27 mouse cellular contexts compared by ENCODE assay signal in the genomic region with DNA sequence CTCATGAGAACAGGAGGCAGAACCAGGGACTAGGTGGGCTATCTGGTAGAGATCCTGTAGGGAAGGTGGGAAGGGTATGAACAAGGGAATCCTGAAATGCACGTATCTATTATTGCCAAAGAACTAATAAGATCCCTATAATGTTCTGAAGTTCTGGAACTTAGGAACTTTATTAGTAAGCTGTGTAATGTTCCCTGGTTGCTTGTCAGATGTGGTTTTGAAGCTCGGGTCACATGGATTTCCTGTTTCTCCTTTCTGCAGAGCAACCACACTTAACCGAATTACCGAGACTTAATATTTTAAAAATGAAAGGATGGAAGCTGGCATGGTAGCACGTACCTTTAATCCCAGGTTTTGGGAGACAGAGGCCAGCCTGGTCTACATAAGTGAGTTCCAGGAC. TPM values are rescaled to one million over a fixed set of nuclear protein-coding genes. Genes with fewer than 3 reads are reported as not detected.
DNase-seq lines count a peak whose midpoint lies in the region; ATAC-seq lines count a peak whose summit lies in the region.
"Had no signal": no experiment of that assay in that cellular context is flagged by ENCODE, and none has a peak within 500 bp of the region (broad histone marks: within the 10 kb centered on the region; RNA-seq: fewer than 3 reads in every experiment).

No protein-coding gene starts in this region.

- peaks cover 2% of the 10 kb centered on the region; the same call in 1 of the 2 replicates for H3K36me3 ChIP-seq in midbrain, embryonic 11.5 days (ENCODE audit: control insufficient read depth, insufficient read depth, low read length)
- peaks cover 76% of the 10 kb centered on the region for H3K36me3 ChIP-seq in midbrain, embryonic 10.5 days
- peaks cover 77% of the 10 kb centered on the region for H3K36me3 ChIP-seq in megakaryocyte, embryonic 14.5 days (replicated peaks; ENCODE audit: low read length)

- peak; percentile 74 for DNase-seq in midbrain, embryonic 11.5 days (ENCODE audit: low spot score, missing footprints)
- DNase-seq in midbrain, embryonic 10.5 days (ENCODE audit: low spot score): no peak
- DNase-seq in gastrocnemius, postnatal 10 days: no peak
- no peak for DNase-seq in adrenal gland, postnatal 25 days
- no peak for DNase-seq in layer of hippocampus, postnatal 36 days
- DNase-seq in cerebellum, adult 11-12 months: no peak
- DNase-seq: adrenal gland, postnatal 10 days; B cell, adult 2 months; cerebellum, adult 18-20 months; cerebellum, adult 9-10 months; cerebellum, postnatal 14 days; gastrocnemius, postnatal 14 days; heart, adult 18-20 months; heart, postnatal 14 days; heart, postnatal 4 days had no signal

- no peaks in the 10 kb centered on the region for H3K4me1 ChIP-seq in midbrain, embryonic 11.5 days (ENCODE audit: control insufficient read depth, insufficient read depth, low read length)
- no peaks in the 10 kb centered on the region for H3K4me1 ChIP-seq in midbrain, embryonic 10.5 days
- H3K4me1 ChIP-seq in megakaryocyte, embryonic 14.5 days: peaks cover 21% of the 10 kb centered on the region
- H3K4me1 ChIP-seq: embryonic facial prominence, embryonic 12.5 days; embryonic facial prominence, embryonic 15.5 days; hindbrain, embryonic 12.5 days; hindbrain, embryonic 15.5 days had no signal

- H3K9me3 ChIP-seq in midbrain, embryonic 11.5 days (ENCODE audit: control insufficient read depth, low read length): no peaks in the 10 kb centered on the region
- H3K9me3 ChIP-seq in midbrain, embryonic 10.5 days (replicated peaks): no peaks in the 10 kb centered on the region
- no peaks in the 10 kb centered on the region for H3K9me3 ChIP-seq in megakaryocyte, embryonic 14.5 days
- H3K9me3 ChIP-seq: embryonic facial prominence, embryonic 12.5 days; embryonic facial prominence, embryonic 15.5 days; G1E; heart, embryonic 12.5 days; heart, embryonic 15.5 days; hindbrain, embryonic 12.5 days; hindbrain, embryonic 15.5 days had no signal

- no peak for ATAC-seq in midbrain, embryonic 11.5 days (ENCODE audit: low FRiP score)
- ATAC-seq in hematopoietic stem cell, adult 5-6 weeks (replicated peaks in 1 of 2; ENCODE audit: insufficient read depth in 1 of 2, low FRiP score in 2 of 2, low TSS enrichment in 1 of 2, low read depth in 1 of 2, poor library complexity in 2 of 2, severe bottlenecking in 2 of 2): peak; percentile 75 to 81
- ATAC-seq: forebrain, embryonic 14.5 days; Patski had no signal

- H3K4me2 ChIP-seq in midbrain, embryonic 11.5 days: no peak overlapping the region
- H3K4me2 ChIP-seq: embryonic facial prominence, embryonic 12.5 days; embryonic facial prominence, embryonic 15.5 days; heart, embryonic 12.5 days; heart, embryonic 15.5 days; hindbrain, embryonic 12.5 days; hindbrain, embryonic 15.5 days had no signal

- WGBS in midbrain, embryonic 11.5 days: 93% methylated on average over 5 of the region's 5 CpGs
- WGBS in midbrain, embryonic 10.5 days: 96% methylated on average over 5 of the region's 5 CpGs

- H3K27me3 ChIP-seq in midbrain, embryonic 11.5 days (ENCODE audit: control insufficient read depth, insufficient read depth, low read length): no peaks in the 10 kb centered on the region
- H3K27me3 ChIP-seq in midbrain, embryonic 10.5 days (ENCODE audit: low read depth, poor library complexity, severe bottlenecking): no peaks in the 10 kb centered on the region
- H3K27me3 ChIP-seq in megakaryocyte, embryonic 14.5 days (replicated peaks): no peaks in the 10 kb centered on the region
- H3K27me3 ChIP-seq: CH12.LX; embryonic facial prominence, embryonic 12.5 days; embryonic facial prominence, embryonic 15.5 days; heart, embryonic 12.5 days; heart, embryonic 15.5 days; hindbrain, embryonic 12.5 days; hindbrain, embryonic 15.5 days; Patski had no signal

- no peak overlapping the region for H3K27ac ChIP-seq in midbrain, embryonic 11.5 days (ENCODE audit: low read depth, low read length)
- H3K27ac ChIP-seq in midbrain, embryonic 10.5 days (replicated peaks): no peak overlapping the region
- H3K27ac ChIP-seq: embryonic facial prominence, embryonic 12.5 days; embryonic facial prominence, embryonic 15.5 days; heart, embryonic 15.5 days; hindbrain, embryonic 12.5 days; hindbrain, embryonic 15.5 days had no signal

- no peak overlapping the region for H3K4me3 ChIP-seq in midbrain, embryonic 11.5 days (ENCODE audit: low read depth, low read length)
- no peak overlapping the region for H3K4me3 ChIP-seq in midbrain, embryonic 10.5 days
- H3K4me3 ChIP-seq in megakaryocyte, embryonic 14.5 days (replicated peaks): peak overlapping the region; percentile 68
- H3K4me3 ChIP-seq: embryonic facial prominence, embryonic 12.5 days; embryonic facial prominence, embryonic 15.5 days; heart, embryonic 12.5 days; heart, embryonic 15.5 days; hindbrain, embryonic 12.5 days; hindbrain, embryonic 15.5 days had no signal

- no peak overlapping the region for H3K9ac ChIP-seq in midbrain, embryonic 11.5 days (ENCODE audit: low read length)
- H3K9ac ChIP-seq: embryonic facial prominence, embryonic 12.5 days; embryonic facial prominence, embryonic 15.5 days; heart, embryonic 12.5 days; heart, embryonic 15.5 days; hindbrain, embryonic 12.5 days; hindbrain, embryonic 15.5 days had no signal

RNA-seq across cellular contexts. Expression of a gene that starts 13.7 kb away (rescaled TPM):
- 20.9 and 24.4 TPM in 2 replicates for polyA plus RNA-seq in midbrain, embryonic 11.5 days (2014; fragmentation: Nextera tagmentation; extraction: Ambion mirVana)
- polyA plus RNA-seq in midbrain, embryonic 10.5 days (2016; fragmentation: Nextera tagmentation; extraction: Ambion mirVana): 24.4 and 25.8 TPM in 2 replicates
- 14.5 and 16.8 TPM in 2 replicates for total RNA-seq in hematopoietic stem cell, adult 5-6 weeks (2017)
- polyA plus RNA-seq in megakaryocyte, embryonic 14.5 days (2012; ENCODE audit: insufficient read depth, low replicate concordance): 2.6 and 9.7 TPM in 2 replicates
- total RNA-seq in gastrocnemius, postnatal 10 days (2021): 10 to 100 TPM in 1 of 2 experiments, 1 to 10 TPM in 1; 8.0 to 15.1 TPM
- 16.1 and 27.7 TPM in 2 replicates for total RNA-seq in adrenal gland, postnatal 25 days (2021)
- 10 to 100 TPM; 11.0 to 12.3 TPM for total RNA-seq in layer of hippocampus, postnatal 36 days (2021)
